ENCODE assay signal across 8 mouse cellular contexts in the genomic region with DNA sequence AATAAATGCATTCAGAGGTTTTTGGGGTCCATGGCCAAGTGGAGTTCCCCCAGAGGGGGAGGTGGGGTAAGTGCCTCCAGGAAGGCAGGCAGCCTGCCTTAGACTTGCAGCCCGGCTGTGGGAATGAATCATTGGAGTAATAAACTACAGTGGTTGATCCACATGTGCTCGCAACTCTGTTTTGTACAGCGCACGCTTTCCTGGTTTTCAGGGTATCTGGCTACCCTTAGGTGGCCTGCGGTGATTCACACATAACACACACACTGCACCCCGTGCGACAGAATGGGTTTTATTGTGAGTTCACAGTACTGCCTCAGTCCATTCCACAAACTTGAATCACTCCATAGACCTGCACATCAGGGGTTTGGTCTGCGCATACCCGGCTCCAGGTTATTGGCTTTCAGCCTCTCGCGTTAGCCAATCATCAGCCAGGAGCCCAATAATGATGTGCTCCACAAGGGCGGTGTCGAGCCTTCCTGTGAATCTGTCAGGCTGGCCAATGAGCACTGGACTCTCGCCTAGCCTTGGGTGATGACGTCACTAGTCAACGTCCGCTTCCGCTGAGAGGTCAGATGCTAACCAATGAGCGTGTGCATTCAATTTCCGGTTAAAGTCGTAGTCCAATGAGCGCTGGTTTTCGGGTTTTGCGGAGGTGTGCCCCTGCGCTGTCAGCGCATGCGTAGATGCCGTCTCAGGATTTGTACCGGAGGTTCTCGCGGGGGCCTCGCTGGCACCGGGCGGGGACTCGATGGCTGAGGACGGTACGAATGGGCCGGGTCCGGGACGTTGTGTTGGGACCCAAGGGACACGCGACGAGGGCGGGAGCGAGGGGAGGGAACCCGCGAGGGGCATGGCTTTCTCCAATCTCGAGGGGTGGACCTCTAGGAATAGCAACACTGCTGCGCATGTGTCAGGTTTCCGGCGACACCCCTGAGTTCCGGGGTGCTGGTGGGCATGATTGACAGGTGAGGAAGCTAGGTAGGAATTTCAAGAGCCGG. TPM values are rescaled to one million over a fixed set of nuclear protein-coding genes. Genes with fewer than 3 reads are reported as not detected.
DNase-seq lines count a peak whose midpoint lies in the region; ATAC-seq lines count a peak whose summit lies in the region.

A gene (plus strand): TSS at position 670 of the 998 bp plus-strand sequence.

- H3K4me1 ChIP-seq in hindbrain, embryonic 15.5 days (replicated peaks), result peaks cover 54% of the 10 kb centered on the region

- peak; percentile 97 for DNase-seq in T-cell, adult 2 months (ENCODE audit: low spot score)
- DNase-seq in cerebellum, postnatal 36 days, result peak; percentile 94 to 96
- peak; percentile 98 to 99 for DNase-seq in frontal cortex, postnatal 36 days (ENCODE audit: low spot score in 2 of 2)
- DNase-seq in left cerebral cortex, adult 11 months (ENCODE audit: low spot score), result peak; percentile 97
- DNase-seq in lung, postnatal 4 days, result peak; percentile 98
- peak; percentile 99 for DNase-seq in retina, postnatal 7 days (ENCODE audit: low read depth, low spot score)
- peak; percentile 94 for DNase-seq in urinary bladder, adult 2 months (ENCODE audit: low spot score)

- H3K27me3 ChIP-seq in hindbrain, embryonic 15.5 days, result no peaks in the 10 kb centered on the region

- peak within 1 kb of the TSS; percentile 87 for H3K27ac ChIP-seq in hindbrain, embryonic 15.5 days (replicated peaks)

- peak within 1 kb of the TSS; percentile 63 for H3K9ac ChIP-seq in hindbrain, embryonic 15.5 days

- peaks cover 70% of the 10 kb centered on the region for H3K36me3 ChIP-seq in hindbrain, embryonic 15.5 days

- peak within 1 kb of the TSS; percentile 52 for H3K4me3 ChIP-seq in hindbrain, embryonic 15.5 days

- peak within 1 kb of the TSS; percentile 66 for H3K4me2 ChIP-seq in hindbrain, embryonic 15.5 days

- no peaks in the 10 kb centered on the region for H3K9me3 ChIP-seq in hindbrain, embryonic 15.5 days

- ATAC-seq in hindbrain, embryonic 15.5 days (ENCODE audit: low FRiP score, low read depth), result peak; percentile 96

- WGBS in hindbrain, embryonic 15.5 days, result 5% methylated on average over 53 of the region's 53 CpGs

RNA-seq across cellular contexts. Expression of the gene that starts here (rescaled TPM):
- polyA plus RNA-seq in hindbrain, embryonic 15.5 days (2015; fragmentation: Nextera tagmentation; extraction: Ambion mirVana), result 69.7 and 70.1 TPM in 2 replicates
- 58.2 and 61.1 TPM in 2 replicates for polyA plus RNA-seq in urinary bladder, adult 2 months (2012; rRNA removed)

Comparison
In these comparisons a context has a peak if more than half of its experiments do, and no peak if none do; other contexts are left out.
1. Peak in every context shown above with its lines: DNase-seq, ATAC-seq, H3K4me3 ChIP-seq and H3K27ac ChIP-seq.